Mouse (Mus musculus): ENCODE measurements around the gene Ghr. TPM values are rescaled to one million over a fixed set of nuclear protein-coding genes. Genes with fewer than 3 reads are reported as not detected.

The Ghr gene
- polyA plus RNA-seq, 1 experiment from 2014 or later, result 99.0 TPM

DNA sequence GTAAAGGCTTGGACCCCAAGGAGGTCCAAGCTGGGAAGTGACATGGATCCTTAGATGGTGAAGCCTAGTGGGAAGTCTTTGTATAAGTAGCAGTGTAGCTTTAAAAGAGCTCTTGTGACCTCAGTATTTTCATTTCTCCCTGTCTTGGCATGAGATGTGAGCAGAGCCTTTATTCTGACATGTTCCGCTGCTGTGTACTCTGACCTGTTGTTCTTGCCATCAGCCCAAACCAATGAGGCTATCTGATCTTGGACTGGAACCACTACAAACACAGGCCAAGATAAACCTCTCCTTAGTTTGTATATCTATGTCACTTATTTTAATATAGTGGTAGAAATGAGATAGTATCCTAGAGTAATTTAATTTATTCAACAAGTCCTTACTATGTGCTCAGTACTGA lies 97.9 kb downstream of the Ghr start:
- H3K4me3 ChIP-seq (ENCODE audit: low read depth, low read length), result no peak overlapping the region
- H3K9ac ChIP-seq (ENCODE audit: low read length), result no peak overlapping the region
- H3K27ac ChIP-seq (replicated peaks), result no peak overlapping the region
- H3K4me1 ChIP-seq (replicated peaks; ENCODE audit: control insufficient read depth, insufficient read depth), result no peaks in the 10 kb centered on the region
- H3K9me3 ChIP-seq (ENCODE audit: control insufficient read depth, low read length), result no peaks in the 10 kb centered on the region
- DNase-seq (ENCODE audit: low spot score) (no peak), ATAC-seq (ENCODE audit: low FRiP score, low TSS enrichment) (no peak)
- WGBS, result 84% methylated on average over 1 of the region's 1 CpGs
- TF ChIP-seq CTCF (IDR thresholded peaks at IDR 0.05; ENCODE audit: low read depth), result no peak
- no peak for TF ChIP-seq EP300 (optimal IDR thresholded peaks at IDR 0.05)
- no peaks in the 10 kb centered on the region for H3K27me3 ChIP-seq (ENCODE audit: control insufficient read depth, insufficient read depth, low read length)
- no peak overlapping the region for H3K4me2 ChIP-seq (replicated peaks; ENCODE audit: low read depth)
- no peaks in the 10 kb centered on the region for H3K36me3 ChIP-seq (ENCODE audit: control insufficient read depth, insufficient read depth, low read length)

DNA sequence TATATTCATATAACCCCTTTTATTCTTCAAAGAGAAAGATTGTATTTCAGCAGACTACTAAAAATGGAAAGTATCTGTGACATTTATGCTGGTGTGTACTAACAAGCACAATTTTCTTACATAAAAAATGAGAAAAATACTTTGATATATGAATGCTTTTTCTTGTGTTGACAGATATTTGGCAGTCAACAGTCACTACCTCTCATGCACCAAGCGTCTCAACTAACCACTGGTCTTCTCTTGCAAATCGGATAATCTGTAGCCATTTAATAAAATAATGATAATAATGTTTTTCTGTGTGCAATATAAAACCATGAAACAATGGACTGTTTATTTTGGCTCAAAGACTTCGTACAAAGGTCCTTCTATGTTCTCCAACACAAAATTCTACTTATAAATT lies 99.8 kb downstream of the Ghr start:
- no peak overlapping the region for H3K27ac ChIP-seq (replicated peaks)
- no peaks in the 10 kb centered on the region for H3K9me3 ChIP-seq (ENCODE audit: control insufficient read depth, low read length)
- H3K4me1 ChIP-seq (replicated peaks; ENCODE audit: control insufficient read depth, insufficient read depth), result no peaks in the 10 kb centered on the region
- 71% methylated on average over 3 of the region's 3 CpGs for WGBS
- no peak overlapping the region for H3K9ac ChIP-seq (ENCODE audit: low read length)
- TF ChIP-seq CTCF (IDR thresholded peaks at IDR 0.05; ENCODE audit: low read depth), result no peak
- TF ChIP-seq EP300 (optimal IDR thresholded peaks at IDR 0.05), result no peak
- H3K4me2 ChIP-seq (replicated peaks; ENCODE audit: low read depth), result no peak overlapping the region
- no peak overlapping the region for H3K4me3 ChIP-seq (ENCODE audit: low read depth, low read length)
- no peaks in the 10 kb centered on the region for H3K36me3 ChIP-seq (ENCODE audit: control insufficient read depth, insufficient read depth, low read length)
- ATAC-seq (ENCODE audit: low FRiP score, low TSS enrichment) (no peak), DNase-seq (ENCODE audit: low spot score) (no peak)
- H3K27me3 ChIP-seq (ENCODE audit: control insufficient read depth, insufficient read depth, low read length), result no peaks in the 10 kb centered on the region

DNA sequence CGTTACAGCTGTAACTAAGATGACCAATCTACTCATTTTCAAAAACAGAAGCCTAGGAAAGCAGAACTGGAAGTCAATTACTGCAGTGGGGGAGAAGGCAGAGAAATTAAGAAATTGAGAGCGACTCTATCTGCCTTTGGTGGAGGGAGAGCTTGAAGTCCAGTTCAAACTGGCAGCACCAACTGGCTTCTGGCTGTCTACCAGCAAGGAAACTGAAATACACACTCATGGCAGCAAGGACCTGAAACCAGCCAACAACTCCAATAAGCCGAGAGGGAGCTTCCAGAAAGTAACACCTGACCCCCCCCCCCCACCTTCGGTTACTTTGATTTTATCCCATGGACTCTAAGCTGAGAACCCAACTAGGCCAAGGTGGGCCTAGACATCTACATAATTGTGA lies 114.1 kb downstream of the Ghr start:
- Histone ChIP-seq H3K9me3 (ENCODE audit: control insufficient read depth, low read length) (no peaks in the 10 kb centered on the region), H3K4me3 (ENCODE audit: low read depth, low read length) (no peak overlapping the region), H3K27ac (replicated peaks) (no peak overlapping the region), H3K9ac (ENCODE audit: low read length) (no peak overlapping the region), H3K36me3 (ENCODE audit: control insufficient read depth, insufficient read depth, low read length) (no peaks in the 10 kb centered on the region), H3K4me1 (replicated peaks; ENCODE audit: control insufficient read depth, insufficient read depth) (no peaks in the 10 kb centered on the region), H3K27me3 (ENCODE audit: control insufficient read depth, insufficient read depth, low read length) (no peaks in the 10 kb centered on the region), H3K4me2 (replicated peaks; ENCODE audit: low read depth) (no peak overlapping the region)
- WGBS, result 92% methylated on average over 4 of the region's 4 CpGs
- DNase-seq (ENCODE audit: low spot score) (no peak), ATAC-seq (ENCODE audit: low FRiP score, low TSS enrichment) (no peak)
- TF ChIP-seq EP300 (optimal IDR thresholded peaks at IDR 0.05) (no peak), CTCF (IDR thresholded peaks at IDR 0.05; ENCODE audit: low read depth) (no peak)

DNA sequence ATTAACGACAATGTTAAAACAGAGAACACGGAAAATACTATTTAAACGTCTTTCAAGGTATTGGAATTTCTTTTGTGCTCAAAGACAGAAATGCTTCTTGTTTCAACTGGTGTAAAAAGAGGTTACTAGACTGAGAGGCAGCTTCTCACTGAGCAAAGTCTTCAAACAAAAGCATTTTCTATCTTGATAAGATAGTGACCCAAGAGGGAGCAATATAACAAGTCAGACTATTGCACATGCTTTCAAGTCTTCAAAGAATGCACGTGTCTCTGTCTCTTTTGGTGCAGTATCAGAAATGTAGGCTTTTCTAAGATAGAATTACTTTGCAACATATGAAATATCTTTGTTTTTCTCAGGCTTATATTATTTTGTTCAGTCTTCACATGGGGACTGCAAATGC lies 116.7 kb downstream of the Ghr start:
- TF ChIP-seq EP300 (optimal IDR thresholded peaks at IDR 0.05) (no peak), CTCF (IDR thresholded peaks at IDR 0.05; ENCODE audit: low read depth) (no peak)
- no peak for ATAC-seq (ENCODE audit: low FRiP score, low TSS enrichment)
- H3K4me3 ChIP-seq (ENCODE audit: low read depth, low read length), result no peak overlapping the region
- H3K4me1 ChIP-seq (replicated peaks; ENCODE audit: control insufficient read depth, insufficient read depth), result no peaks in the 10 kb centered on the region
- no peak overlapping the region for H3K9ac ChIP-seq (ENCODE audit: low read length)
- 61% methylated on average over 4 of the region's 4 CpGs for WGBS
- H3K4me2 ChIP-seq (replicated peaks; ENCODE audit: low read depth), result no peak overlapping the region
- no peak overlapping the region for H3K27ac ChIP-seq (replicated peaks)
- no peaks in the 10 kb centered on the region for H3K9me3 ChIP-seq (ENCODE audit: control insufficient read depth, low read length)
- no peaks in the 10 kb centered on the region for H3K36me3 ChIP-seq (ENCODE audit: control insufficient read depth, insufficient read depth, low read length)
- no peak for DNase-seq (ENCODE audit: low spot score)
- no peaks in the 10 kb centered on the region for H3K27me3 ChIP-seq (ENCODE audit: control insufficient read depth, insufficient read depth, low read length)

DNA sequence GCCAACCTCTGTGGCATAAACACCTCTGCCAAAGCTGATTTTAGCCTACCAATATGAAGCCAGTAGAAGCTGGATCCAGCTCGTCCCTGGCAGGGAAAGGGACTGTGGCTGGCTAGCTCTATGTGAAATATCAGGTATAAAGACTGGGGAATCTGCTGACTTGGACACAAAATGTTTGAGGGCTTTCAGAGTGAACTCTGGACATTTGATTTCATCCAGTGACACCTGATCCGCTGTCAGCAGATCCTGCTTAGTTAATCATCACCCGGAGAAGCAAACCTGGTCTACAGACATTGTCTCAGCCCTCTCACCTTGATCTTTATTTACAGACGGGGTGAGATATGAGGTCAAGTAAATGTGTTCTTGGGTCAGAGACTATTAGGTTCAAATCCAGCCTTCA lies 118.5 kb downstream of the Ghr start:
- Histone ChIP-seq H3K4me2 (replicated peaks; ENCODE audit: low read depth) (no peak overlapping the region), H3K36me3 (ENCODE audit: control insufficient read depth, insufficient read depth, low read length) (no peaks in the 10 kb centered on the region), H3K27me3 (ENCODE audit: control insufficient read depth, insufficient read depth, low read length) (no peaks in the 10 kb centered on the region), H3K9ac (ENCODE audit: low read length) (no peak overlapping the region), H3K4me3 (ENCODE audit: low read depth, low read length) (no peak overlapping the region), H3K9me3 (ENCODE audit: control insufficient read depth, low read length) (no peaks in the 10 kb centered on the region), H3K27ac (replicated peaks) (no peak overlapping the region), H3K4me1 (replicated peaks; ENCODE audit: control insufficient read depth, insufficient read depth) (no peaks in the 10 kb centered on the region)
- TF ChIP-seq EP300 (optimal IDR thresholded peaks at IDR 0.05) (no peak), CTCF (IDR thresholded peaks at IDR 0.05; ENCODE audit: low read depth) (no peak)
- WGBS, result 50% methylated on average over 4 of the region's 4 CpGs
- no peak for DNase-seq (ENCODE audit: low spot score)
- peak; percentile 53; the same call in 1 of the 2 replicates for ATAC-seq (ENCODE audit: low FRiP score, low TSS enrichment)

DNA sequence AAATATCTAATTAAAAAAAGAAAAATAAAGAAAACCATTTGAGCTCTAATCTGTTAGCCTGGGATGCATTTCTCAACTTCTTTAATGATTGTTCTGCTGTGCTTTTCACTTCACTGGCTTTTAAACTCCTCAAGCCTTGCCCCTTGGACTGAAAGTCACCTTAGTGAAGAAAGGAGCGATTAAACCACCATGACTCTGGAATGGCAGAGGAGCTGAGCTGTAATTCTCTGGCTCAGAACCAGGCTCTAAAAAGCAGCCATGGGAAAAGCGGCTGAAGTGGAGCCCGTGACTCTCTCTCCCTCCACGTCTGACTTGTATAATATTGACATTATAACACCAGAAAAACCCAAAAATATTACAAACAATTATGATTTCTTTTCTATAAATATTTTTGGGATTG lies 126.7 kb downstream of the Ghr start:
- no peak overlapping the region for H3K4me2 ChIP-seq (replicated peaks; ENCODE audit: low read depth)
- no peaks in the 10 kb centered on the region for H3K9me3 ChIP-seq (ENCODE audit: control insufficient read depth, low read length)
- H3K4me1 ChIP-seq (replicated peaks; ENCODE audit: control insufficient read depth, insufficient read depth), result no peaks in the 10 kb centered on the region
- 70% methylated on average over 4 of the region's 4 CpGs for WGBS
- no peaks in the 10 kb centered on the region for H3K36me3 ChIP-seq (ENCODE audit: control insufficient read depth, insufficient read depth, low read length)
- no peak overlapping the region for H3K27ac ChIP-seq (replicated peaks)
- TF ChIP-seq EP300 (optimal IDR thresholded peaks at IDR 0.05), result no peak
- TF ChIP-seq CTCF (IDR thresholded peaks at IDR 0.05; ENCODE audit: low read depth), result no peak
- H3K9ac ChIP-seq (ENCODE audit: low read length), result no peak overlapping the region
- no peak overlapping the region for H3K4me3 ChIP-seq (ENCODE audit: low read depth, low read length)
- H3K27me3 ChIP-seq (ENCODE audit: control insufficient read depth, insufficient read depth, low read length), result no peaks in the 10 kb centered on the region
- ATAC-seq (ENCODE audit: low FRiP score, low TSS enrichment), result no peak
- DNase-seq (ENCODE audit: low spot score), result no peak
